18 mouse cellular contexts compared by ENCODE assay signal in the genomic region with DNA sequence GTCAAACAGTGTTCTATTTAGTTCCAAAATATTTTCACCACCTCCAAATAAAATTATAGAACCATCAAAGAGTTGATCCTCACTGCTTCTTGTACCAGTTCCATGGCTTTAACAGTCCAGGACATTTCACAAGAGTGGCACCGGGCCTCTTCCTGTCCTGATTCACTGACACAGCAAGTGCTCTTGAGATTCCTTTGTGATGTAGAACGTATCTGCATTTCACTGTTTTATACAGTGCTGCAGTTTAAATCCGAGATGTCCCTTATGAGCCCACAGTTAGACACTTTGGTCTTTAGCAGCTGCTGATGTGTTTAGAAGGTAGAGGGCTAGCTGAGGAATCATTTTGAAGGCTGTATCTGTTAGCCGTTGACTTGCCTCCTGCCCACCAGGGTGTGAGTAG.
"Had no signal": no experiment of that assay in that cellular context is flagged by ENCODE, and none has a peak within 500 bp of the region (broad histone marks: within the 10 kb centered on the region; RNA-seq: fewer than 3 reads in every experiment).

No protein-coding gene starts in this region.

- H3K27ac ChIP-seq: limb, embryonic 12.5 days; limb, embryonic 15.5 days; liver, embryonic 14.5 days; neural tube, embryonic 13.5 days had no signal

- H3K9me3 ChIP-seq: limb, embryonic 12.5 days; limb, embryonic 15.5 days; neural tube, embryonic 13.5 days had no signal

- H3K36me3 ChIP-seq: limb, embryonic 12.5 days; limb, embryonic 15.5 days; neural tube, embryonic 13.5 days had no signal

- H3K4me3 ChIP-seq: megakaryocyte, embryonic 14.5 days; myocyte had no signal

- ATAC-seq: liver, postnatal 0 days; lung, postnatal 0 days; midbrain, embryonic 16.5 days had no signal

- DNase-seq: kidney, adult 18-20 months; kidney, adult 9 months; left cerebral cortex, postnatal 4 days; liver, postnatal 0 days; lung, embryonic 14.5 days; lung, postnatal 36 days; retina, postnatal 1 day; right cerebral cortex, postnatal 25 days; thymus, adult 18-20 months; thymus, postnatal 36 days had no signal

- H3K4me1 ChIP-seq: megakaryocyte, embryonic 14.5 days had no signal

- H3K9ac ChIP-seq: limb, embryonic 12.5 days; limb, embryonic 15.5 days; liver, embryonic 14.5 days; liver, postnatal 0 days; lung, embryonic 14.5 days had no signal
